Mouse (Mus musculus) left cerebral cortex, adult 18-20 months (tissue): ENCODE measurements at regions not wholly inside any gene's neighbourhood (a gene's known extent, or its start where the extent isn't known, plus 50 kb on each side); places are given as distances from the start of the nearest gene placed in this dataset.

Experiments
- DNase-seq, 2 experiments: peaks; one replicate each; pipeline ENCODE4 v3.0.0; 2021 to 2022; ENCODE audit warnings: low spot score in 2 of 2, mixed read lengths in 1 of 2

DNA sequence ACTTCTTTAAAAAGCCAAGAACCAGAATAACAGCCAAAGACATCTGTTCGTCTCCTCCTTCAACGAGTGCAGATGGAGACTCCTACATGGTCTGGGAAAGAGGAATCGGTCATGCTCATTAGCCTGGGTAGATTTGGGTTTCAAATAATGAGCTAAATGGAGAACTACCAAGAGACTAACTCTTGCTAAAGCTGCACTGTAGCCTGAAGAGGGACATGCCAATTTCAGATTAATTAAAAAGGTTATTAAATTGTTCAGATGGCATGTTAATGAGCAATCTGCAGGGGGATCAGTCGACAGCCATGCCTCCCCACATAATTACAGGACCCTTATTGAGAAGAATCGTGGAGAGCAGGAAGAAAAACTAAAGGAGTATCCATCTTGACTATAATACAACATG is 386.1 kb downstream of the Nedd1 start:
- DNase-seq: no peak

- DNase-seq: no peak
These were observed 387.1 kb downstream of the Nedd1 start for GRCm38 (mm10) chr10:92335141-92335540.

DNA sequence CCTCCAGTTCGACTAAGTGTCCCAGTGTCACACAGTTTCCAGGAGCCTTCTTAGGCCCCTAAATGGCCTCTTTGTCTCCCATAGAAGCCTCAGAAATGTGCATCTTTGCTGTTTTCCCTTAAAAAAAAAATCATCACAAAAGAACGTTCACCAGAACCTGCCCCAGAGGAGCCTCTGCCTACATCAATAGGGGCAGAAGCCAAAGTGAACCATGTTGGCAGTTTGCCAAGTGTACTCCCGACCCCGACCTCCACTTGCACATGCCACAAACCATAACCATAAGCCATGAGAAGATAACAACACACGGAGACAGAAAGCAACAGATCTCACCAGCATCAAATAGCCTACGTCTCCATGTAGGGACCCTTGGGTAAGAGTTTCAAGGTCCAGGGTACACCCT is 388.4 kb downstream of the Nedd1 start:
- DNase-seq: no peak

GRCm38 (mm10) chr10:92333042-92333774 is 389.0 kb downstream of the Nedd1 start:
- no peak for DNase-seq

DNA sequence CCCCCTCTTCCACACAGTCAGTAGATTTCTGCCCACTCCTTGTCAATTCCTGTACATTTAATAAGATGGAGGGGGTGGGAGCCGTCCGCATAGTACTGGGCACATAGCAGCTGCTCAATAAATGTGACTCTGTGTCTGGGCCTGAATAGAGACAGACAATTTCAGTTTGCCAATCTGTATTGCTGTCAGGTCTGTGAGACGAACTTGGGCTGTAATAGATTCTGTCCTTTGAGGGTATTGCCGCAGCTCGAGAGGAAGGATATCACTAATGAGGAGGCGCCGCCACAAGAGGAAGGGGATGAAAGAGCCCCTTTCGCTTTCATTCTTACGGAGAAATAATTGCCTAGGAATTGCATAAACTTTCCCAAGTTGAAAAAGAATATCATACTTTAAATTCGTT is 392.1 kb downstream of the Nedd1 start:
- no peak for DNase-seq

GRCm38 (mm10) chr10:92329661-92330060 is 392.6 kb downstream of the Nedd1 start:
- DNase-seq: no peak

GRCm38 (mm10) chr10:92325284-92325989 is 396.8 kb downstream of the Nedd1 start:
- no peak for DNase-seq

- no peak for DNase-seq
These were observed 407.6 kb downstream of the Nedd1 start for GRCm38 (mm10) chr10:92314606-92315005.

DNA sequence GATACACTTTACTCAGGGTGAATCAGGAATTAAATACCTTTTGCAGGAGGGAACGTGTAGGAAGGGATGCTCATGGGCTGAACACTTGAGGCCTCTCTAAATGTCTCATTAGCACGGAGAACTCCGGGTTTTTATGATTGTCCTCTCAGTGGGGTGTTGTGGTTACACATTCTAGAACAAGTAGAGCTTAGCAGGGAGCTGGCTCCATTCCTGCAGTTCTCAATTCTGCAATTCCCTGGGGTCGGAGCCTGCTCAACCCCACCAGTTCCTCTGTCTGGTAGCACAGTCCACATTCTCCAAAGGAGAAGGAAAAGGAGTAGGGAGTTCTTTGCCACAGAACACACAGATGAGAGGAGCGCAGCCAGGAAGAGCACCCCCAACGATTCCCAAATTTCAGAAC is 409.9 kb downstream of the Nedd1 start:
- no peak for DNase-seq

DNA sequence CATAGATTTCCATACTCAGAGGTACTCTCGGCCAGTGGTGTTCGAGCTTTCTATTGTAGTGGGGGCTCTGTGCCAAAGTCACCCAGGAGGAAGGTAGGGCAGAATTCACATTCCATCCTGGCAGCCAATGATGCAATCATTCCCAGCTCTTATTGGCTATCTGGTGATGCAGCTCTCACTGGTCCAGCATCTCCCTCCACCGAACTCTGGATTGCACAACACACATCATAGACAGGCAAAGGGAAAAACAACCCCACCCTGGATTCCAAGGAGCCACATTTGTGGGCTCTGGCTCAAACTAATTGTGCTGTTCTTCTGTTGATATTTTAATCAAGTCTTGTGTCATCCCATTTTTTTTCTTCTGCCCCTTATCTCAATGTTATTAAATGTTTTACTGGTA is 413.6 kb downstream of the Nedd1 start:
- no peak for DNase-seq

- DNase-seq: no peak
These were observed 414.4 kb downstream of the Nedd1 start for GRCm38 (mm10) chr10:92307861-92308260.

DNA sequence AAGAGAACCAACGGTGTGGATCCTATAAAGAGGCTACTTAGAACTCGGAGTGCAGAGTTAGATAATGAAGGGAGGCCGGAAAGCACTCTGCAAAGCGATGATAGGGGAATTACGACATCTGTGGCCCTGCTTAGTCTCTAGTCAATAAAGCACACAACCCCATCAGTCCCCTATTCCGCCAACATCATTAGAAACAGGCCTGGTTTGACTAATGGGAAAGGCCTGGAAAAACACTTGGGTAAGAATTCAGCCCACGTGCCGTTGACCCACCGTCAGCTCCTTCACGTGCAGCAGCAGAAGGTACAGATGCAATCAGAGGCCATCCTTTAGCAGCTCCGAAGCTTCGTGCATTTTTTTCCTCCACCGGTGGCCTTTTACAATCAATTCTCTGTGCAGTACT is 423.5 kb downstream of the Nedd1 start:
- no peak for DNase-seq

DNA sequence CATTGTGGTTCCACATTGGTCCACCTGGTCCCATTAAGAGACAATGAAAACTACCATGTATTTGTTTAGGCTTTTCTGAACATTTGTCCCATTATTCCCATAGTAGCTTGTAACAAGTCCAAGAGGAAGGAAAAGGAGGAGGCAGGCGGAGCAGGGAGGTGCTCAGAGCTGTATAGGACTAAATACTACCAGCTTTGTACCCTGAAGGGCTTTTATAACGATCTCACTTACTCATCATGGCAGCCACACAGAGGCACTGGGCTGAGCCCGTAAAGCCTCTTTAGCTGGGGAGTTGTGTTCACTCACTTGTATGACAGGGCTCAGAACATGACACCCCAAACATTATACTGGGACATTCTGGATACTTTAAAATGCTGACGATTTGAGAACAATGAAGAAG is 425.4 kb downstream of the Nedd1 start:
- DNase-seq: no peak

- DNase-seq: no peak
These were observed 425.9 kb downstream of the Nedd1 start for GRCm38 (mm10) chr10:92296303-92296702.

DNA sequence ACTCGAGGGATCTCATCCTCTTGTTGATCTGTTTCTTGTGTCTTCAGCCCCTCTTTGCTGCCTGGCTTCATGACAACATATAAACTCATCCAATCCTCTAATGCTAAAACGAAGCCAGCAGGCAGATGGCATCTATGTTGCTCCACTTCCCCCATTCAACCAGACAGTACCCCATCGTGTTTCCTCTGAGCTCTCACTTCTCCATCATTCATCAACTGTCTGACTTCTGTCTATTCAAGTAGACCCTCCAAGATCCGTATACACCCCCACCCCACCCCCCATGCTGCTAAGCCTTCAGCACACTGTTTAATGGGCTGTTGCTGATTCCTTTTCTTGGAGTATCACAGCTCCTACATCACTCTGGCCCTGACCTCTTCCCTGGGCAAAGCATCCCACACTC is 429.0 kb downstream of the Nedd1 start:
- DNase-seq: no peak

DNA sequence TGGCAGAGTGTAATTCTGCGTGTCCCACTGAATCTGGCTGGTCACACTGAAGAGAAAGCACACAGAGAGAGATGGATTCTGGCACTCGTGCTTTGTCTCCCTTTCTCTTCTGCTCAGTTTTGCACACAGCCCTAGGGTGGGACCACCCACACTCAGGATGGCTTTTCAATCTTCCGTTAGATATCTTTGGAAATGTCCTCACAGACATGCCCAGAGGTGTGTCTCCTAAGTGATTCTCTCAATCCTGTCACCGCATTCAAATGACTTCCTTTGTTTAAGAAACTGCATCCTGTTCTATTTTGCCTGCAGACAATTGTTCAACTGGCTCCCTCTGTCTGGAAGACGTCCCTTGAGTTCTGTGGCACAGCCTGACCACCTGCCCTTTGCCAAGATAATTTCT is 433.0 kb downstream of the Nedd1 start:
- no peak for DNase-seq

DNA sequence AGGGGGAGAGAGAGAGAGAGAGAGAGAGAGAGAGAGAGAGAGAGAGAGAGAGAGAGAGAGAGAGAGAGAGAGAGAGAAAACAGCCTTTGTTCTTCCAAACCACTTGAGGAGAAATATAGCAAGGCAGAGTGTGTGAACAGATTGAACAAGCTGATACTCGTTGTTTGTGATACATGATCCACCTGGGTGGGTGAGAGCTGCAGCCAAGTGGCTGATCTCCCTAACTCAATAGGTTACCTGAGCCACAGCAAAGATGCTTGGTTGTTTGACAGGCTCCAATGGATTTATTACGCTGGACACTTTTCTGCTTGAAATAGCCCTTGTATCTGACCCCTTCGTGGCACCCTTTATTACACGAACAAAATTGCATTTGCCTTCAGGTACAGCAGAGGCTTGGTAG is 438.0 kb downstream of the Nedd1 start:
- no peak for DNase-seq

DNA sequence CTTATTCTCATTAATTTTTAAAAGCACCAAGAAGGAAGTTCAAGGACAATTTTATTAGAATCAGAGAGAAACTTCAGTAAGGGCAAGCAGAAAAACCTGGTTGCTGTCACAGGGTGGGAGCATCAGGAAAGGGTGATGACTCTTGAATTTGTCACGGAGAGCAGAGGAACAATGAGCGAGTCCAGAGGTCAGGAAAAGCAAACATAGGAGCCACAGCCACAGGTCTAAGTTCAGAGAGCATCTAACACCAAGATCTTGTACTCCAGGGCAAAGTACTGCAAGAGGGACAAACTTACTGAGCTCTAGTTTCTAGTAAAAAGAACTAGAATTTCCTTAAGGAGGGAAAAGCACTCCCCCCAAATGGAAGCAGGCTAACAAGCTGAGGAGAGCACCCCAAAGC is 444.2 kb downstream of the Nedd1 start:
- DNase-seq: no peak

- DNase-seq: no peak
These were observed 464.4 kb downstream of the Nedd1 start for GRCm38 (mm10) chr10:92257815-92258214.

DNA sequence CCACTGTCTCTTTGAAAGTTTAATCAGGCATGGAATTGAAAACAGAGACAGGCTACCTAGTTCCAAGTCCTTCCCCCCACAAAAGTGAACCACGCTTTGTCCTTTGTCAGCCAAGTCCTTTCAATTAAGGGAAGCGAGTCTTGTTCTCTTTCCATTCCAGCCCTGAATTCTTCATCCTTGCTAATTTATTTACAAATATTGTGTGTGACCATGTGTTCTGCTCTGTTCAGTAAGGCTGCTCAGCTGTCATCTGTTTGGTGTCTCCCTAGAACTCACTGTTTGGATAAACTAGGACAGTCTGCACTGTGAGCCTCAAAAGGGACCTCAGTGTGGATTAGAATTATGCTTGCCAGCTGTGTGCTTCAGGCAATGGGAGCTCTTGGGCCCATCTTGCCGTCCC is 473.6 kb downstream of the Nedd1 start:
- DNase-seq: peak in 1 of 2 experiments; percentile 3

DNA sequence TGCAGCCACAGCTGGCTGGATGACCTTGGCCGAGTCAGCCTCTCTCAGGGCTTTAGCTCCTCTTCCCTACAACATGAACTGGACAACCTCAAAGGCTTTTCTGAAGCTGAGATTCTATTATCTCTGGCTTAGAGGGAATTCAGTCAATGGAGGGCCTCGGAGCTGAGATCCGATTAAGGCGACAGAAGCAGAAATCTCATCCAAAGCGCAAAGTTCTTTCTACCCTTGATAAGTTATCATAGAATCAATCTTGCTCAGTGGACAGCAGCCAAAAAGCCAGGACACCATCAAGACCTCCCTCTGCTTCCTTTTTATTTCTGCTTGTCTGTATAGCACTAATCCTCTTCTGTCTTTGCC is 474.8 kb downstream of the Nedd1 start:
- no peak for DNase-seq

DNA sequence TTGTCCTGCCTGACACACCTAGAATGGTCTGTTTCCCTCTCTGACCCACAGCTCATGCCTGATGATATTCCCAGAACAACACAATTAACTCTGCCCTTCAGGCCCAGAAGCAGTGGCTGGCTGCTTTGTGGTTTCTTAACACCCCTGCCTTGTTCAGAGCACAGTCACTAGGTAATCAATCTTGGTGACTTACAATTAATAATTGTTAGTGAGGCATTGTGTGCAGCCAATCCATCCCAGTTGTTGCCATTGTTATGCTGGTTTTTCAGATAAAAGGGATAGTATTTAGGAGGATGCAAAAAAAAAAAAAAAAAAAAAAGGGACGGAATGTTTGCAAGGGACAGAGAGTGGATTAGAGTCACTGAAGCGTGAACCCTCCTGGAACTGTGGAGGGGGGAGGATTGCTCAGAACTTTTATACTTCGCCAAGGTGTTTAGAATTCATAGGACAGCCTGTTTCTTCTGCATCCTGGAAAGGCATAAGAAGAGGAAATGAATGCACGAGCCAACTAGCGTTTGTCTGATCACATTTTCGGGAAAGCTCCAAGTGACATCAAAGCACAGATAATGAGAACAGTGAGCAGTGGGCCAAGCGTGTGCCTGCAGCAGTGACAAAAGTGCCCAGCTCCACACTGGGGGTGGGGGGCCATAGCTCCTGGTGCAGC is 475.3 kb downstream of the Nedd1 start:
- peak in 1 of 2 experiments; percentile 4 for DNase-seq
